Mouse (Mus musculus) forelimb bud, embryonic 11.5 days (tissue): ENCODE measurements around the gene Ccser1.
A peak's percentile ranks its signal among the peaks of the same experiment; 100 is the strongest.
"Not testable (repeated sequence)": the region's sequence is repeated elsewhere in the genome, so short reads cannot be mapped to it uniquely, and the experiment has no call there.

Source experiments
- DNase-seq: peaks from one replicate; pipeline ENCODE4 v3.0.0-alpha.2; 2012; ENCODE audit warnings: low read depth, low spot score

Ccser1 gene

GRCm38 (mm10) chr6:61223563-61223962, 43.4 kb downstream of the Ccser1 start:
- DNase-seq = no peak

- DNase-seq = no peak
Observed at GRCm38 (mm10) chr6:61225302-61225701, 45.2 kb downstream of the Ccser1 start.

- DNase-seq = no peak
Observed at GRCm38 (mm10) chr6:61230058-61230718, 50.1 kb downstream of the Ccser1 start.

- no peak for DNase-seq
Observed at GRCm38 (mm10) chr6:61233060-61233459, 52.9 kb downstream of the Ccser1 start.

- DNase-seq = no peak
Observed at GRCm38 (mm10) chr6:61233548-61234187, 53.5 kb downstream of the Ccser1 start.

GRCm38 (mm10) chr6:61240618-61241017, 60.5 kb downstream of the Ccser1 start:
- no peak for DNase-seq

GRCm38 (mm10) chr6:61242556-61242955, 62.4 kb downstream of the Ccser1 start:
- no peak for DNase-seq

GRCm38 (mm10) chr6:61246523-61246922, 66.4 kb downstream of the Ccser1 start:
- no peak for DNase-seq

- DNase-seq = no peak
Observed at GRCm38 (mm10) chr6:61247842-61248472, 67.8 kb downstream of the Ccser1 start.

GRCm38 (mm10) chr6:61248700-61249099, 68.6 kb downstream of the Ccser1 start:
- DNase-seq = no peak

GRCm38 (mm10) chr6:61251232-61251631, 71.1 kb downstream of the Ccser1 start:
- no peak for DNase-seq

GRCm38 (mm10) chr6:61252912-61253311, 72.8 kb downstream of the Ccser1 start:
- DNase-seq = no peak

GRCm38 (mm10) chr6:61255874-61256273, 75.8 kb downstream of the Ccser1 start:
- DNase-seq = not testable (repeated sequence)

GRCm38 (mm10) chr6:61258847-61259634, 78.9 kb downstream of the Ccser1 start:
- DNase-seq = no peak

GRCm38 (mm10) chr6:61261381-61261780, 81.3 kb downstream of the Ccser1 start:
- no peak for DNase-seq

GRCm38 (mm10) chr6:61262448-61262847, 82.3 kb downstream of the Ccser1 start:
- no peak for DNase-seq

GRCm38 (mm10) chr6:61263291-61263690, 83.2 kb downstream of the Ccser1 start:
- DNase-seq = no peak

GRCm38 (mm10) chr6:61271033-61271432, 90.9 kb downstream of the Ccser1 start:
- DNase-seq = no peak

GRCm38 (mm10) chr6:61273430-61273829, 93.3 kb downstream of the Ccser1 start:
- DNase-seq = no peak

- no peak for DNase-seq
Observed at GRCm38 (mm10) chr6:61279506-61279905, 99.4 kb downstream of the Ccser1 start.

- peak; percentile 11 for DNase-seq
Observed at GRCm38 (mm10) chr6:61292927-61293326, 112.8 kb downstream of the Ccser1 start.

- peak; percentile 12 for DNase-seq
Observed at GRCm38 (mm10) chr6:61295535-61295934, 115.4 kb downstream of the Ccser1 start.
